Mouse (Mus musculus) testis, adult 2 months (tissue): ENCODE results near the gene Napb.

Source experiments
- CTCF ChIP-seq: fragments of 200-500 bp; IDR thresholded peaks from 2 replicates; pipeline ENCODE4 v1.5.1; 2012; ENCODE audit warnings: low read depth, mild to moderate bottlenecking, inconsistent platforms, low read length, moderate library complexity; ENCODE audit not compliant: control insufficient read depth, insufficient read depth, insufficient replicate concordance
- POLR2A ChIP-seq: fragments of 200-500 bp; IDR thresholded peaks from 2 replicates; pipeline ENCODE4 v1.6.1; 2012; ENCODE audit warnings: low read depth, mild to moderate bottlenecking, inconsistent platforms, low read length, moderate library complexity; ENCODE audit not compliant: control insufficient read depth

DNA sequence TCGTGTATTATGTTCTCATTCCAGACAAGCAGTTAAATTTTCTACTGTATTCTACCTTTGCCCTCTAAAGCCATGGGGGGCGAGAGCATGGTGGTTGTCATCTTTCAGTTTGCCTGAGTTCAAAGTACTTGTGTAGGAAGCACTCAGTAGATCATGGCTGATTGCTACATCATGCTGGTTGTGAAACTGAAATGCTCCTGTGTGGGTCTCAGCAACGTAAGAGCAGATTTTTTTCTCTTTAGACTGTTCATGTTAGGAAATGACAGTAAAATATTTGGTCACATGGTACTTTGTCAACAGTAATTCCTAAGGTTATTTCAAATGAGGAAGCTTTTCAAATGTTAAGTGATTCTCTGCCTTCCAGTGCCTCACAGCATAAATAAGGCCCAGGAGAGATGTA, 46.6 kb downstream of the Napb start:
- TF ChIP-seq CTCF (no peak), POLR2A (no peak)
